Mouse (Mus musculus) right cerebral cortex, adult 18-20 months (tissue): ENCODE measurements around the gene Cypt14.
"Not testable (repeated sequence)": the region's sequence is repeated elsewhere in the genome, so short reads cannot be mapped to it uniquely, and the experiment has no call there.

ENCODE experiments used
- DNase-seq: peaks from one replicate; pipeline ENCODE4 v3.0.0; 2022; ENCODE audit warnings: mixed read lengths

The Cypt14 gene

GRCm38 (mm10) chrX:39863504-39863903 lies at the start of gene Cypt14:
Gene Cypt14 (minus strand): TSS chrX:39863604.
- not testable (repeated sequence) for DNase-seq
